Mouse (Mus musculus): Measurements from ENCODE around the gene Dguok. TPM values are rescaled to one million over a fixed set of nuclear protein-coding genes. Genes with fewer than 3 reads are reported as not detected.

Dguok gene
- polyA plus RNA-seq, 1 experiment, result 15.5 TPM

- peaks cover 17% of the 10 kb centered on the region for H3K4me1 ChIP-seq (ENCODE audit: control insufficient read depth, insufficient read depth, low read length)
- no peak overlapping the region for H3K4me3 ChIP-seq (ENCODE audit: control insufficient read depth, low read depth, low read length)
- no peaks in the 10 kb centered on the region for H3K27me3 ChIP-seq (ENCODE audit: control insufficient read depth, insufficient read depth, low read length)
- TF ChIP-seq POLR2A (IDR thresholded peaks at IDR 0.05; ENCODE audit: control insufficient read depth, low read depth, low read length) (no peak), CTCF (IDR thresholded peaks at IDR 0.05; ENCODE audit: control insufficient read depth, insufficient read depth, insufficient replicate concordance, low read depth, low read length) (no peak)
- no peaks in the 10 kb centered on the region for H3K36me3 ChIP-seq (ENCODE audit: control insufficient read depth, insufficient read depth, low read length)
- H3K27ac ChIP-seq (ENCODE audit: control insufficient read depth, insufficient read depth, low read depth, low read length), result no peak overlapping the region
Measured at GRCm38 (mm10) chr6:83443441-83444340, 63.1 kb downstream of the Dguok start.

DNA sequence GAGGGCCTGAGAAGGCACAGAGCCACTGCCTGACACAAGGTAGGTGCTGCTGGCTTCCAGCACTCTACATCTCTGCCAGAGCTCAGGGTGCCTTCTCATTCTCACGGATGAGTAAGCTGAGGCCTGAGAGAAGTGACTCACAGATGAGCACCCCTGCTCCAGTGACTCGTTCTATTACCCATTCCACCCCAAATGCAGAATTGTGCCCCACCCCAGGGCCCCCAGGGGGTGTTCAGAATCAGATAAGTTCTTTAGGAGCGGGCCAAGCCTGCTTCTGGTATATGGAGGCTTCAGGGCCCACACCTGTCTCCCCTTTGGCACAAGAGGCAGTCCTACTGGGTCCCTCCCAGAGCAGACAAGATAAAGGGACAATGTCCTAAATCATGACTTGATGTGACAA lies 64.1 kb downstream of the Dguok start:
- no peaks in the 10 kb centered on the region for H3K27me3 ChIP-seq (ENCODE audit: control insufficient read depth, insufficient read depth, low read length)
- H3K27ac ChIP-seq (ENCODE audit: control insufficient read depth, insufficient read depth, low read depth, low read length), result no peak overlapping the region
- peaks cover 17% of the 10 kb centered on the region for H3K4me1 ChIP-seq (ENCODE audit: control insufficient read depth, insufficient read depth, low read length)
- no peaks in the 10 kb centered on the region for H3K36me3 ChIP-seq (ENCODE audit: control insufficient read depth, insufficient read depth, low read length)
- no peak overlapping the region for H3K4me3 ChIP-seq (ENCODE audit: control insufficient read depth, low read depth, low read length)
- TF ChIP-seq POLR2A (IDR thresholded peaks at IDR 0.05; ENCODE audit: control insufficient read depth, low read depth, low read length), result no peak
- no peak for TF ChIP-seq CTCF (IDR thresholded peaks at IDR 0.05; ENCODE audit: control insufficient read depth, insufficient read depth, insufficient replicate concordance, low read depth, low read length)

- H3K4me3 ChIP-seq (ENCODE audit: control insufficient read depth, low read depth, low read length), result peak overlapping the region; percentile 78
- H3K27ac ChIP-seq (ENCODE audit: control insufficient read depth, insufficient read depth, low read depth, low read length), result peak overlapping the region; percentile 63
- H3K36me3 ChIP-seq (ENCODE audit: control insufficient read depth, insufficient read depth, low read length), result no peaks in the 10 kb centered on the region
- TF ChIP-seq CTCF (IDR thresholded peaks at IDR 0.05; ENCODE audit: control insufficient read depth, insufficient read depth, insufficient replicate concordance, low read depth, low read length) (no peak), POLR2A (IDR thresholded peaks at IDR 0.05; ENCODE audit: control insufficient read depth, low read depth, low read length) (peak; percentile 36; the same call in 1 of the 2 replicates)
- H3K27me3 ChIP-seq (ENCODE audit: control insufficient read depth, insufficient read depth, low read length), result no peaks in the 10 kb centered on the region
- H3K4me1 ChIP-seq (ENCODE audit: control insufficient read depth, insufficient read depth, low read length), result peaks cover 17% of the 10 kb centered on the region
Measured at GRCm38 (mm10) chr6:83441259-83442061, 65.3 kb downstream of the Dguok start.

GRCm38 (mm10) chr6:83440510-83441258 lies 66.1 kb downstream of the Dguok start:
- Histone ChIP-seq H3K4me1 (ENCODE audit: control insufficient read depth, insufficient read depth, low read length) (peaks cover 17% of the 10 kb centered on the region), H3K27me3 (ENCODE audit: control insufficient read depth, insufficient read depth, low read length) (no peaks in the 10 kb centered on the region), H3K4me3 (ENCODE audit: control insufficient read depth, low read depth, low read length) (peak overlapping the region; percentile 78), H3K27ac (ENCODE audit: control insufficient read depth, insufficient read depth, low read depth, low read length) (no peak overlapping the region; the same call in 1 of the 2 replicates), H3K36me3 (ENCODE audit: control insufficient read depth, insufficient read depth, low read length) (no peaks in the 10 kb centered on the region)
- TF ChIP-seq CTCF (IDR thresholded peaks at IDR 0.05; ENCODE audit: control insufficient read depth, insufficient read depth, insufficient replicate concordance, low read depth, low read length) (no peak; the same call in 1 of the 2 replicates), POLR2A (IDR thresholded peaks at IDR 0.05; ENCODE audit: control insufficient read depth, low read depth, low read length) (no peak)

GRCm38 (mm10) chr6:83440197-83440509 lies 66.6 kb downstream of the Dguok start:
- peaks cover 17% of the 10 kb centered on the region for H3K4me1 ChIP-seq (ENCODE audit: control insufficient read depth, insufficient read depth, low read length)
- TF ChIP-seq CTCF (IDR thresholded peaks at IDR 0.05; ENCODE audit: control insufficient read depth, insufficient read depth, insufficient replicate concordance, low read depth, low read length), result no peak
- no peak for TF ChIP-seq POLR2A (IDR thresholded peaks at IDR 0.05; ENCODE audit: control insufficient read depth, low read depth, low read length)
- no peak overlapping the region for H3K4me3 ChIP-seq (ENCODE audit: control insufficient read depth, low read depth, low read length)
- H3K27ac ChIP-seq (ENCODE audit: control insufficient read depth, insufficient read depth, low read depth, low read length), result no peak overlapping the region
- H3K36me3 ChIP-seq (ENCODE audit: control insufficient read depth, insufficient read depth, low read length), result no peaks in the 10 kb centered on the region
- no peaks in the 10 kb centered on the region for H3K27me3 ChIP-seq (ENCODE audit: control insufficient read depth, insufficient read depth, low read length)

GRCm38 (mm10) chr6:83439781-83440180 lies 67.0 kb downstream of the Dguok start:
- Histone ChIP-seq H3K4me3 (ENCODE audit: control insufficient read depth, low read depth, low read length) (no peak overlapping the region), H3K27me3 (ENCODE audit: control insufficient read depth, insufficient read depth, low read length) (no peaks in the 10 kb centered on the region), H3K27ac (ENCODE audit: control insufficient read depth, insufficient read depth, low read depth, low read length) (no peak overlapping the region), H3K4me1 (ENCODE audit: control insufficient read depth, insufficient read depth, low read length) (peaks cover 17% of the 10 kb centered on the region), H3K36me3 (ENCODE audit: control insufficient read depth, insufficient read depth, low read length) (no peaks in the 10 kb centered on the region)
- no peak for TF ChIP-seq POLR2A (IDR thresholded peaks at IDR 0.05; ENCODE audit: control insufficient read depth, low read depth, low read length)
- TF ChIP-seq CTCF (IDR thresholded peaks at IDR 0.05; ENCODE audit: control insufficient read depth, insufficient read depth, insufficient replicate concordance, low read depth, low read length), result no peak
